Mouse (Mus musculus) forebrain, embryonic 13.5 days (tissue): ENCODE results near the gene Rft1. TPM values are rescaled to one million over a fixed set of nuclear protein-coding genes. Genes with fewer than 3 reads are reported as not detected.

Experiments
- ATAC-seq: fragments of 200-750 bp; cut with Nextera tagmentation; 2 replicates; pipeline ENCODE4 v1.8.0; 2017
- H3K27ac ChIP-seq: fragments of 300-500 bp; sonication (generic); 2 replicates; pipeline ENCODE4 v1.5.1; 2015; ENCODE audit warnings: inconsistent platforms, mild to moderate bottlenecking, moderate library complexity
- H3K27me3 ChIP-seq: fragments of 300-500 bp; sonication (generic); 2 replicates; pipeline ENCODE4 v1.6.1; 2015; ENCODE audit warnings: mild to moderate bottlenecking, inconsistent platforms
- H3K36me3 ChIP-seq: fragments of 300-500 bp; sonication (generic); 2 replicates; pipeline ENCODE4 v1.6.1; 2015; ENCODE audit warnings: mild to moderate bottlenecking, inconsistent platforms; ENCODE audit not compliant: poor library complexity, severe bottlenecking
- H3K4me1 ChIP-seq: fragments of 300-500 bp; sonication (generic); 2 replicates; pipeline ENCODE4 v1.6.1; 2015; ENCODE audit warnings: inconsistent platforms
- H3K4me2 ChIP-seq: fragments of 300-500 bp; sonication (generic); 2 replicates; pipeline ENCODE4 v1.6.1; 2015; ENCODE audit warnings: inconsistent platforms, mild to moderate bottlenecking, moderate library complexity
- H3K4me3 ChIP-seq: fragments of 300-500 bp; sonication (generic); 2 replicates; pipeline ENCODE4 v1.5.1; 2015; ENCODE audit warnings: mild to moderate bottlenecking, inconsistent platforms
- H3K9ac ChIP-seq: fragments of 300-500 bp; sonication (generic); 2 replicates; pipeline ENCODE4 v1.6.1; 2015; ENCODE audit warnings: mild to moderate bottlenecking, inconsistent platforms
- H3K9me3 ChIP-seq: fragments of 300-500 bp; sonication (generic); replicated peaks from 2 replicates; pipeline ENCODE4 v1.6.1; 2016; ENCODE audit warnings: inconsistent platforms
- WGBS: fragments of 180-500 bp; shearing (Covaris S2); methylation state at CpG from one replicate; pipeline ENCODE4 v1.1.7; 2015; 5-methylcytosine and 5-hydroxymethylcytosine counted together
- polyA plus RNA-seq: library from polyadenylated mRNA; unstranded; fragments of >200 nt; fragmentation: Nextera tagmentation; extraction: Ambion mirVana; gene quantifications from 2 replicates; pipeline ENCODE4 v1.2.1, GENCODE M21; 2015

Rft1 gene
- polyA plus RNA-seq, 1 experiment from 2014 or later, result 8.8 TPM

- peaks cover 7% of the 10 kb centered on the region; the same call in 1 of the 2 replicates for H3K27me3 ChIP-seq
- H3K27ac ChIP-seq, result no peak overlapping the region
- no peak overlapping the region for H3K9ac ChIP-seq
- no peak overlapping the region for H3K4me2 ChIP-seq
- WGBS, result 86% methylated on average over 7 of the region's 7 CpGs
- no peak overlapping the region for H3K4me3 ChIP-seq
- H3K36me3 ChIP-seq, result no peaks in the 10 kb centered on the region
- no peaks in the 10 kb centered on the region for H3K9me3 ChIP-seq
- ATAC-seq, result no peak
- H3K4me1 ChIP-seq, result peaks cover 24% of the 10 kb centered on the region
Observed at GRCm38 (mm10) chr14:30622130-30622529, 32.0 kb upstream of the Rft1 start.

- Histone ChIP-seq H3K4me2 (no peak overlapping the region), H3K27me3 (peaks cover 7% of the 10 kb centered on the region; the same call in 1 of the 2 replicates), H3K4me1 (peaks cover 24% of the 10 kb centered on the region), H3K4me3 (no peak overlapping the region), H3K36me3 (no peaks in the 10 kb centered on the region), H3K27ac (no peak overlapping the region), H3K9ac (no peak overlapping the region), H3K9me3 (no peaks in the 10 kb centered on the region)
- 91% methylated on average over 8 of the region's 8 CpGs for WGBS
- no peak for ATAC-seq
Observed at GRCm38 (mm10) chr14:30622556-30622955, 31.6 kb upstream of the Rft1 start.

- Histone ChIP-seq H3K27me3 (peaks cover 10% of the 10 kb centered on the region; the same call in 1 of the 2 replicates), H3K9me3 (no peaks in the 10 kb centered on the region), H3K4me2 (peak overlapping the region; percentile 73), H3K36me3 (no peaks in the 10 kb centered on the region), H3K4me3 (peak overlapping the region; percentile 65), H3K9ac (no peak overlapping the region), H3K4me1 (peaks cover 24% of the 10 kb centered on the region), H3K27ac (no peak overlapping the region; the same call in 1 of the 2 replicates)
- WGBS, result 59% methylated on average over 8 of the region's 8 CpGs
- no peak for ATAC-seq
Observed at GRCm38 (mm10) chr14:30624277-30624721, 29.9 kb upstream of the Rft1 start.

- WGBS, result under 1% methylated on average over 39 of the region's 39 CpGs
- peak overlapping the region; percentile 27; the same call in 1 of the 2 replicates for H3K27ac ChIP-seq
- H3K4me1 ChIP-seq, result peaks cover 24% of the 10 kb centered on the region
- no peaks in the 10 kb centered on the region for H3K9me3 ChIP-seq
- peak; percentile 48; the same call in 1 of the 2 replicates for ATAC-seq
- peaks cover 10% of the 10 kb centered on the region; the same call in 1 of the 2 replicates for H3K27me3 ChIP-seq
- peak overlapping the region; percentile 73 for H3K4me2 ChIP-seq
- H3K36me3 ChIP-seq, result no peaks in the 10 kb centered on the region
- H3K4me3 ChIP-seq, result peak overlapping the region; percentile 65
- H3K9ac ChIP-seq, result peak overlapping the region; percentile 68
Observed at GRCm38 (mm10) chr14:30625131-30625807, 28.9 kb upstream of the Rft1 start.

GRCm38 (mm10) chr14:30625856-30626726 is 28.1 kb upstream of the Rft1 start, which contains the start of gene Prkcd:
Prkcd (minus strand) TSS chr14:30626210.
- H3K9me3 ChIP-seq, result no peaks in the 10 kb centered on the region
- peaks cover 24% of the 10 kb centered on the region for H3K4me1 ChIP-seq
- H3K4me2 ChIP-seq, result peak within 1 kb of the TSS; percentile 73
- H3K4me3 ChIP-seq, result peak within 1 kb of the TSS; percentile 65
- no peaks in the 10 kb centered on the region for H3K36me3 ChIP-seq
- WGBS, result 2% methylated on average over 70 of the region's 71 CpGs
- 0 out of 2 replicates have a peak within 1 kb of the TSS, but pooled peaks have one; percentile 27 for H3K27ac ChIP-seq
- H3K9ac ChIP-seq, result peak within 1 kb of the TSS; percentile 68
- ATAC-seq, result peak; percentile 70
- H3K27me3 ChIP-seq, result peaks cover 10% of the 10 kb centered on the region; the same call in 1 of the 2 replicates

GRCm38 (mm10) chr14:30626756-30627742 is 27.1 kb upstream of the Rft1 start:
- Histone ChIP-seq H3K9ac (0 out of 2 replicates have a peak overlapping the region, but pooled peaks have one; percentile 68), H3K4me3 (peak overlapping the region; percentile 65), H3K36me3 (no peaks in the 10 kb centered on the region), H3K27me3 (peaks cover 10% of the 10 kb centered on the region; the same call in 1 of the 2 replicates), H3K4me1 (peaks cover 24% of the 10 kb centered on the region), H3K4me2 (peak overlapping the region; percentile 73), H3K27ac (no peak overlapping the region), H3K9me3 (no peaks in the 10 kb centered on the region)
- WGBS, result 61% methylated on average over 12 of the region's 12 CpGs
- ATAC-seq, result no peak

GRCm38 (mm10) chr14:30628235-30628634 is 25.9 kb upstream of the Rft1 start:
- Histone ChIP-seq H3K4me3 (no peak overlapping the region), H3K9ac (no peak overlapping the region), H3K36me3 (no peaks in the 10 kb centered on the region), H3K27ac (no peak overlapping the region), H3K4me2 (no peak overlapping the region), H3K9me3 (no peaks in the 10 kb centered on the region), H3K4me1 (peaks cover 24% of the 10 kb centered on the region), H3K27me3 (peaks cover 10% of the 10 kb centered on the region; the same call in 1 of the 2 replicates)
- WGBS, result 87% methylated on average over 5 of the region's 5 CpGs
- no peak for ATAC-seq

- H3K9me3 ChIP-seq, result no peaks in the 10 kb centered on the region
- H3K4me1 ChIP-seq, result peaks cover 20% of the 10 kb centered on the region
- no peak overlapping the region for H3K9ac ChIP-seq
- H3K4me3 ChIP-seq, result no peak overlapping the region
- no peak overlapping the region for H3K27ac ChIP-seq
- WGBS, result 40% methylated on average over 4 of the region's 4 CpGs
- H3K36me3 ChIP-seq, result no peaks in the 10 kb centered on the region
- H3K27me3 ChIP-seq, result peaks cover 9% of the 10 kb centered on the region; the same call in 1 of the 2 replicates
- H3K4me2 ChIP-seq, result no peak overlapping the region
- no peak for ATAC-seq
Observed at GRCm38 (mm10) chr14:30629839-30630238, 24.3 kb upstream of the Rft1 start.

- Histone ChIP-seq H3K27me3 (peaks cover 6% of the 10 kb centered on the region; the same call in 1 of the 2 replicates), H3K9me3 (no peaks in the 10 kb centered on the region), H3K4me3 (no peak overlapping the region), H3K4me1 (peaks cover 9% of the 10 kb centered on the region), H3K4me2 (no peak overlapping the region), H3K27ac (no peak overlapping the region), H3K9ac (no peak overlapping the region), H3K36me3 (no peaks in the 10 kb centered on the region)
- WGBS, result 75% methylated on average over 5 of the region's 5 CpGs
- no peak for ATAC-seq
Observed at GRCm38 (mm10) chr14:30630811-30631576, 23.2 kb upstream of the Rft1 start.

- 48% methylated on average over 2 of the region's 2 CpGs for WGBS
- H3K4me3 ChIP-seq, result no peak overlapping the region
- H3K4me1 ChIP-seq, result peaks cover 4% of the 10 kb centered on the region; the same call in 1 of the 2 replicates
- H3K27ac ChIP-seq, result no peak overlapping the region
- no peak overlapping the region for H3K4me2 ChIP-seq
- H3K27me3 ChIP-seq, result peaks cover 5% of the 10 kb centered on the region; the same call in 1 of the 2 replicates
- H3K9ac ChIP-seq, result no peak overlapping the region
- H3K36me3 ChIP-seq, result no peaks in the 10 kb centered on the region
- H3K9me3 ChIP-seq, result no peaks in the 10 kb centered on the region
- no peak for ATAC-seq
Observed at GRCm38 (mm10) chr14:30631834-30632233, 22.3 kb upstream of the Rft1 start.
